Mouse (Mus musculus) testis, adult 2 months (tissue): ENCODE measurements around the gene Slc26a3. TPM values are rescaled to one million over a fixed set of nuclear protein-coding genes. Genes with fewer than 3 reads are reported as not detected.

Experiments
- H3K27ac ChIP-seq: fragments of 200-500 bp; 2 replicates; pipeline ENCODE4 v1.5.1; 2012; ENCODE audit warnings: low read depth, low read length; ENCODE audit not compliant: control insufficient read depth, insufficient read depth
- H3K27me3 ChIP-seq: fragments of 200-500 bp; 2 replicates; pipeline ENCODE4 v1.6.1; 2012; ENCODE audit warnings: mild to moderate bottlenecking, low read length, moderate library complexity; ENCODE audit not compliant: control insufficient read depth, insufficient read depth
- H3K36me3 ChIP-seq: fragments of 200-500 bp; 2 replicates; pipeline ENCODE4 v1.6.1; 2012; ENCODE audit warnings: mild to moderate bottlenecking, low read length; ENCODE audit not compliant: control insufficient read depth, insufficient read depth
- H3K4me1 ChIP-seq: fragments of 200-500 bp; 2 replicates; pipeline ENCODE4 v1.6.1; 2012; ENCODE audit warnings: low read length; ENCODE audit not compliant: control insufficient read depth, insufficient read depth
- H3K4me3 ChIP-seq: fragments of 200-500 bp; 2 replicates; pipeline ENCODE4 v1.5.1; 2012; ENCODE audit warnings: low read depth, mild to moderate bottlenecking, low read length, moderate library complexity, mixed read lengths; ENCODE audit not compliant: control insufficient read depth
- CTCF ChIP-seq: fragments of 200-500 bp; IDR thresholded peaks from 2 replicates; pipeline ENCODE4 v1.5.1; 2012; ENCODE audit warnings: low read depth, mild to moderate bottlenecking, inconsistent platforms, low read length, moderate library complexity; ENCODE audit not compliant: control insufficient read depth, insufficient read depth, insufficient replicate concordance
- POLR2A ChIP-seq: fragments of 200-500 bp; IDR thresholded peaks from 2 replicates; pipeline ENCODE4 v1.6.1; 2012; ENCODE audit warnings: low read depth, mild to moderate bottlenecking, inconsistent platforms, low read length, moderate library complexity; ENCODE audit not compliant: control insufficient read depth
- polyA plus RNA-seq: library from polyadenylated mRNA; depleted of rRNA; stranded (reverse); fragments of >200 nt; gene quantifications from 2 replicates; pipeline ENCODE4 v1.2.3, GENCODE M21; 2012; rRNA removed

Slc26a3 gene
- polyA plus RNA-seq, result 0.07 and 0.45 TPM in 2 replicates

DNA sequence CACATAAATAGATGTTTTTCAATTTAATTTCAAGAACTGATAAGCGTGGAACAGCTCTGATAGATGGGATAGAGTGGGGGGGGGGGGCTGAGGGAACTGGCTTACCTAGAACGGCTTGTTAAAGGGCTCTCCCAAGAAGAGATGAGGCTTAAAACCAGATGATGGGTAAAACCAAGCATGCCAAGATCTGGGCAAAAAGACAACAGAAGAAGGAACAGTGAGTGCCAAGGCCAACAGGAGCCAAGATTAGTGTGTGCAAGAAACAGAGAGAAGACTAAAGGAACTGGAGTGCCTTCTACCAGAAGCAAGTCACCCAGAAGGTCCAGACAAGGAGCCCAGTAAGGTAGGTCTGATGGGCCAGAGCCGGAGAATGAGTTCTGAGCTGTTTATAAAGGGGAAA is at the start of gene Slc26a3:
TSS of gene Slc26a3 (plus strand) at position 301 of the 400 bp plus-strand sequence.
- H3K4me3 ChIP-seq, result no peak within 1 kb of the TSS
- TF ChIP-seq CTCF (no peak), POLR2A (no peak)
- no peaks in the 10 kb centered on the region; the same call in none of the 2 replicates for H3K4me1 ChIP-seq

DNA sequence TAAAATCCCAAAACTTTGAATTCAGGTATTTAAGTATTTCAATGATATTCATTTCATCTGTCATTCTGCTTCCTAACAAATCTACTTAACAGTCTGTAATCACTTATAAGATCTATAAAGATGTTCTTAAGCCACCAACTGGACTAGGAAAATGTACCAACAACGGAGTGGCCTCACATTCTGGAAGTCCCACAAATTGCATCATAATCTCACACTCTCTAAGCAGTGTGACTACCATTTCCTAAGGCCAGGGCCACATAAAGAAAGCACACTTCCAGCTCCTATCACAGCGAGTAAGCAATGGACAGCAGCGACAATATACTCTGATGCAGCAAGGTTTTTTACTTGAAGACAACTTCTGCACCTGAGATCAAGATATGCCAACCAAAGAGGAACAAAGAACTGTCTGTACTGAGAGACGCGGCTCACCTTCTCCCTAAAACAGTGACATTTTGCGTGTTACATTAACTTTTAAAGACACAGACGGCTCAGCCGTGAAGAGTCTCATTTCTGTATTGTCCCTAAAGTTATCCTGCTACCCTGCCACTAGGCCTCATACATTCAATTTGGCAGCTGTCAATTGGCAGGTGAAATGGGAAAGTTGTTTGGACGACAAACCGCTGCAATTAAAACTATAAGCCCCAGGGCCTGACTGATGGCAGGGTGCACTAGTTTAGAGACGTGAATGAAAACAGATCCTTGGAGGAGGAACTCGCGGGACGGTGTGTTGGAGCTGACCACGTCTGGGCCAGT is 40.3 kb upstream of the Slc26a3 start:
- H3K4me3 ChIP-seq, result peak overlapping the region; percentile 96
- H3K27me3 ChIP-seq, result no peaks in the 10 kb centered on the region
- H3K36me3 ChIP-seq, result peaks cover 1% of the 10 kb centered on the region
- peaks cover 2% of the 10 kb centered on the region; the same call in 1 of the 2 replicates for H3K4me1 ChIP-seq
- no peak for TF ChIP-seq CTCF
- TF ChIP-seq POLR2A, result no peak
- H3K27ac ChIP-seq, result peak overlapping the region; percentile 80; the same call in 1 of the 2 replicates

More for the DNA sequence above, at the start of gene Slc26a3:
- no peaks in the 10 kb centered on the region for H3K27me3 ChIP-seq
- H3K36me3 ChIP-seq, result no peaks in the 10 kb centered on the region
- H3K27ac ChIP-seq, result no peak within 1 kb of the TSS

DNA sequence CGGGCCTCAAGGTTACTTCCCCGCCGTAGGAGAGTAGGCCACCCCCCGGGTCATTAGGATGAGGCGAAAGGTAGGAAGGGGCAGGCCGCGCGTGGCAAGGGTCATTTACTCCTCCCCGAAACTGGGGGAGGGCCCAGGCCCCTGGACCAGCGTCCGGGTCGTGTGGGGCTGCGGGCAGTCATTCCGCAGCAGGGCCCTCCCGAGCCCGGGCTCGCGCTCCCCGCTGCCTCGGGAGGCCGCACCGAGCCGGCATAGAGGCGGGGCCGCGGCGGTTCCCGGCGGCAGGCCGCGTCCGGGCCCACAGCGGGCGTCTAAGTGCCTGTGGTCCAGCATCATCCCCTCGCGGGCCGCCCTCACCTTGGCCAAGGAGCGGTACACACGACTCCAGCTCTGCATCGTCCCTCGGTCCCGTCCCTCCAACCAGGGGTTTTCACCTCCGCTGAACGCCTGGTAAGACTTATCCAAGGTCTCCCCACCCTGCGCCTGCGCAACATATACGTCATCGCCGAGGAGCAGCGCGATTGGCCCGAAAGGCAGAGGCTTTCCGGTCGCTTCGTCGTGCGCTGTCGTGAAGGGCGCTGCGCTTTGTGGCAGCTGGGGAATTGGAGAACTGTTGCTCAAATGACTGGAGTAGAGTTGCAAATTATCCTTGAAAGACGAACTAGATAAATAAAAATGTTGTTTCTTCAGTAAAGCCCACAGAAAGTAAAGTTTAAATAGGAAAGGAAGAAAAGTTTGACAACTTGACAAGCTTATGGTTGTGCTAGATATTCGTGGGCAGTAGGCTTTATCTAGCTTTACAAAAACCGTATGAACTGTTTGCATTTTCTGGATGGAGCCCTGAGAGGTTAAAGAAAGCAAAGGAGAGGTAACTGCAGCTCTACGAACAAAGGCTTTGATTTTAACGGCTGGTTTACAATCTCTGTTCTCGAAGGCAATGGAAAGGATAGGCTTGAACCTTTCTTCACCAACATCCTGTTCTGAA is 39.4 kb upstream of the Slc26a3 start, which contains the start of gene Dld:
TSS of gene Dld (minus strand) at position 510 of the 985 bp plus-strand sequence.
- TF ChIP-seq POLR2A (peak; percentile 93), CTCF (no peak)
- Histone ChIP-seq H3K27ac (peak within 1 kb of the TSS; percentile 80), H3K4me1 (peaks cover 2% of the 10 kb centered on the region; the same call in 1 of the 2 replicates), H3K36me3 (peaks cover 1% of the 10 kb centered on the region), H3K4me3 (peak within 1 kb of the TSS; percentile 96), H3K27me3 (no peaks in the 10 kb centered on the region)

DNA sequence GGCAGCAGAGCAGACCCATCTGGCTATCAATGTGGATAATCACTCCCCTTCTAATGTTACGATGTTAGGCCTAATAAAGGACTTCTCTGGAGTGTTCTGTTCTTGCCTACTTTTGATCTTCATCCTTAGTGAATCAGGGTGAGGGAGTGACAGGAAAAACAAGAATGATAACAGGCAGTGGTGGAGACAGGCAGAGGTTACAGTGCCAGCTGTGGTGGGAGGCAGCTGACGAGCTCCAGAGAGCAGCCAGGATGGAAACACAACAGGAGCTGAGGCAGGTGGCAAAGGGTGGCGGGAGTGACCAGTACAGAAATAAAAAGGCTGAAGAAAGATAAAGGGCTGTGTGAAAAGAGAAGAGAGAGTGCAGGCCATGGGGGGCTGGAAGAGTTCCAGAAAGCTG is 24.2 kb upstream of the Slc26a3 start:
- Histone ChIP-seq H3K27ac (no peak overlapping the region), H3K4me1 (no peaks in the 10 kb centered on the region), H3K4me3 (no peak overlapping the region), H3K36me3 (no peaks in the 10 kb centered on the region), H3K27me3 (no peaks in the 10 kb centered on the region)
- no peak for TF ChIP-seq CTCF
- no peak for TF ChIP-seq POLR2A

DNA sequence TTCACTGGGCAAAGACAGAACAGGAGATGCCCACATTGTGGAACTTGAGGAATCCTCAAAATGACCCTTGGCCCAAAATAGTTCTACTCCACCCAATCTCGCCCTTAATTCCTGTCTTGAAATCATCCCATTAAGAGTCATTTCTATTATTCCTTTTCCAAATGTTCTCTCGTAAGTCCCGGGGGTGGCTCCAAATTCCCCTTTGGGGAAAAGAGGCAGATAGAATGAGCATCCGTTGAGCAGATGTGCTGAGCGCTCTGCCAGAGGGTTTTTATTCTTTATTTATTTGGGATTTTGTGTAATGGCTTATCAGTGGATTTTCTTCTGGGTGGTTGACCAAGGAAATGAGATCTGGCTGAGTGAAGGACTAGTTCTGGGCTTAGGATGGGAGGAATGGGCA is 22.9 kb upstream of the Slc26a3 start:
- Histone ChIP-seq H3K36me3 (no peaks in the 10 kb centered on the region), H3K27ac (no peak overlapping the region), H3K27me3 (no peaks in the 10 kb centered on the region), H3K4me3 (no peak overlapping the region), H3K4me1 (no peaks in the 10 kb centered on the region)
- no peak for TF ChIP-seq POLR2A
- TF ChIP-seq CTCF, result no peak

DNA sequence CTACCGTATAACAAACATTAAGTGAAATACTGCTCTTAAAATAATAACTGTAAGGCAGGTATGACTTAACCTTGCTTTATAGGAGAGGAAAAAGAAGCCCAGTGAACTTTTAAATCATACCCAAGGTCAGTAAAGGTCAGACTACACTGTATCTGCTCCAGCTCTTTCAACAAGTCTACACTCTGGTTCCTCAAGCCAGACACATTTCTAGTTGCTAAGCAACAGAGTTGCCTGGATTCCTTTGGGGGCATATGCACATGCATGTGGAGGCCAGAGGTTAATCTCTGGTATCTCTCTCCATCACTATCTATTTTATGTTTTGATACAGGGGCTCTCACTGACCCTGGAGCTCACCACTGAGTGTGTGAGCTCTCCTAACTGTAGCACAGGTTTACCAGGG is 21.6 kb upstream of the Slc26a3 start:
- no peaks in the 10 kb centered on the region for H3K4me1 ChIP-seq
- H3K27me3 ChIP-seq, result no peaks in the 10 kb centered on the region
- TF ChIP-seq CTCF (no peak), POLR2A (no peak)
- H3K27ac ChIP-seq, result 0 out of 2 replicates have a peak overlapping the region, but pooled peaks have one; percentile 6
- peak overlapping the region; percentile 11; the same call in 1 of the 2 replicates for H3K4me3 ChIP-seq
- H3K36me3 ChIP-seq, result no peaks in the 10 kb centered on the region

DNA sequence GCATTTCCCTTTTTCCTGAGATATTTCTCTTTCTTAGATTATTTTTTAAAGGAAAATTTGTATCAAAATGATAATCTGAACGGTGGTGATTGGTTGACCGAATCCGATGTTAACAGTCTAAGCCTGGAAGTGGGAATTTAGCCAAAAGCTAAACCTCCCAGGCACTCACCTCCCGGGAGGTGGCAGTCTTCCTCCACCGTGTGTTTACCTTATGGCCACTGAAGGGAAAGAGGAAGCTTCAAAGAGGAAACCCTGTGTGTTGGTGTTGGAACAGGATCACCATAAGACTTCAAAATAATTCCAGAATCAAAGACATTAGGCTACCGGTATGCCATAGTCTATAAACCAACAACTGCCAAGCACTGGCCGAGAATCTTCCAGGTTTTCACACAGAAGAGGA is 21.0 kb upstream of the Slc26a3 start:
- H3K27me3 ChIP-seq, result no peaks in the 10 kb centered on the region
- H3K36me3 ChIP-seq, result no peaks in the 10 kb centered on the region
- H3K4me3 ChIP-seq, result peak overlapping the region; percentile 53
- TF ChIP-seq POLR2A, result no peak
- no peak for TF ChIP-seq CTCF
- no peak overlapping the region for H3K27ac ChIP-seq
- peaks cover 1% of the 10 kb centered on the region for H3K4me1 ChIP-seq
